Mouse (Mus musculus): ENCODE data around the gene Mical3.

- TF ChIP-seq POLR2A (IDR thresholded peaks at IDR 0.05; ENCODE audit: insufficient read depth, low read depth, low read length) (no peak), CTCF (IDR thresholded peaks at IDR 0.05) (no peak), EP300 (IDR thresholded peaks at IDR 0.05; ENCODE audit: insufficient read depth, low read depth, low read length) (no peak)
These were observed 144.6 kb downstream of the Mical3 start for GRCm38 (mm10) chr6:120986172-120986571.
